Mouse (Mus musculus): ENCODE results near the gene Cacfd1. TPM values are rescaled to one million over a fixed set of nuclear protein-coding genes. Genes with fewer than 3 reads are reported as not detected.
A peak's percentile ranks its signal among the peaks of the same experiment; 100 is the strongest.

Gene Cacfd1
- total RNA-seq, 2 experiments from 2014 or later: 39.5 to 44.1 TPM

DNA sequence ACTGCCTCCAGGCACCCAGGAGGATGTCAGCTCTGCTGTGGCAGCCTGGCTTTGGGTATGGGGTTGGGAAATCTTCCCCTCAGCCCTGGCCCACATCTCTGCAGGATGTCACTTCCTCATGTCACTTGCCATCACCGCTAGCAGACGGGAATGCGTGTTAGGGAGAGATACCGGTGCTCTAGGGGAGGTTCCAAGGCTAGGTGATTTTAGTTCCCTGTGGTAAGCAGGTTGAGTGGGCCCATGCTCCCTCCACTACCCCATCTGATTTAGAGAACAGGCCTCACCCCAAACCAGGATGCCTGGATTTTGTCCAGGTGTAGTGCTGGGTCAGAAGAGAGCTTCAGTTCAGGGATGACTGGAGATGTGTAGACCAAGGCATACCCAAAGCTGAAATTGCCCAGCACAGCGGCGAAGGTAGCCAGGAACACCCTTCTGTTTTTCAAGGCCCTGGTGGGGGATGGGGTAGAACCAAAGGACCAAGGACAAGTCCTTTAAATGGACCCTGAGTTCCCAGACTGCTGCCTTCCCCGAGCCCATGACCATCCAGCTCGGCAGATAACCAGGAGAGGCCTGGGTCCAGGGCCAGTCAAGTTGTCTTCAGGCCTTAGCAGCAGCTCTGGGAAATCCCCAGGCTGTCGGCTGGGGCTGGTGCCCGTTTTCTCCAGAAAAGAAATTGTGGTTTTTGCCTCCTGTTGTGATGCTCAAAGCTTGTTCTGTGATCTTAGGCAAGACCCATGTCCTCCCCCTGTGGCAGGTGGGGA is 17.3 kb downstream of the Cacfd1 start:
- no peak for DNase-seq (ENCODE audit: extremely low spot score in 1 of 2, low spot score in 1 of 2)

DNA sequence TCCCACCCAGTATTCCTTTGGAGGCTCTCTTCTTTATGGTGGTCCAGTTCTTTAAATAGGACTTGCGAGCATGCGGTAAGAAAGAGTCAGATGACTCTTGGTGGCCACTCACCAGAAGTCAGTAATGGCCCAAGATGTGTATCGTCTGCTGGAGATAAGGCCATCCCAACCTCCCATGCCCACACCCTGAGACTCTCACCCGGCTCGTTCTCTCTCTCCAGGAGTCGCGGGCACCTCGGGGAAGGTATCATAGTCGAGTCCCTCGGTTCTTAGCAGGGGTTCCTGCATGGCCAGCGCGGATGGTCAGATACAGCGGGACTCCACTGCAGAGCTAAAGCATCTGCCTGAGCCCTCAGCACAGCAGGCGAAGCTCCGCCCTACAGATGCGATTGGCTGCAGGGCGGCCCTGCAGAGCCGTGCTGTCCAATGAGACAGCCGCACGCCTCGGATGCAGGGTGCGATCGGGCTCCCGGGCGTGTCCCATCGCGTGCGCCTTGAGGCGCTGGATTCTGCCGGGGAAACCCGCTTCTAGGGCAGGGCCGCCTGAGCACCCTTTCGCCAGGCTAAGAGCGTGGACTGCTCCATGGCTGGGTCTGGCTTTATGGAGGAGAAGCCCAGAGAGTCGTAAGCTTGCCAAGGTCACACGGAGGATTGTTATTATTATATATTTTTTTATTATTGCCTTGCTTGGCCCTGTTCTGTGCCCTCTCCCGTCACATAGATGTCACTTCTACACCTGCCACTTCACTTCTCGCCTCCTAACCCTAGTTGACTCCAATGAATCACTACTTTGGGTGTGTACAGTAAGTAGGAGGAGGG is 18.1 kb downstream of the Cacfd1 start, which contains the start of gene Slc2a6:
Gene Slc2a6 (minus strand): TSS at position 381 of the 819 bp plus-strand sequence.
- DNase-seq (ENCODE audit: extremely low spot score in 1 of 2, low spot score in 1 of 2): peak; percentile 75 to 81

DNA sequence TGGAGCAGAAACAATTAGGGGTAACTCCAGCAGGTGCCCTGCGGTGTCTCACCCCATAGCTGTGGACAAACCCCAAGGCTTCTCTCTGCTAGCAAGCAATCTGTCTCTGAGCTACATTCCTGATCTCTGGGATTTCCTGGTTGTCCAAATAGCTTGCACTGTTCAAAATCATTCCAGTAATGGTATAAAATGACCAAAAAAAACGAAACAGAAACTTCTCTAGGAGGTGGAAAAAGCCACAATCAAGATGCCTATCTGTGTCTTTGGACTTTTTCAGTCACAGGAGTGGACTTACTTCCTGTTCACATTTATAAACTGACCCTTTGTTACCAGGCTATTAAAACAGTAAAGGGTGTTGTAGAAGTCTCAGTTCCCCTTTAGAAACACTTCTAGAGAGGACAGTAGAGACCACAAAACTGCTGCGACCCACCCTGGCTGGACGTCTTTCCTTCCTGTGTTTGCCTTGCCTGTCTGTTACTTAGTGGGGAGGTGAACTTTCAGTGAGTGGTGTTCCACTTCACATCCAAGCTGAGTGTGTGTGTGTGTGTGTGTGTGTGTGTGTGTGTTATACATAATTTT is 18.8 kb downstream of the Cacfd1 start:
- no peak for DNase-seq (ENCODE audit: extremely low spot score in 1 of 2, low spot score in 1 of 2)

DNA sequence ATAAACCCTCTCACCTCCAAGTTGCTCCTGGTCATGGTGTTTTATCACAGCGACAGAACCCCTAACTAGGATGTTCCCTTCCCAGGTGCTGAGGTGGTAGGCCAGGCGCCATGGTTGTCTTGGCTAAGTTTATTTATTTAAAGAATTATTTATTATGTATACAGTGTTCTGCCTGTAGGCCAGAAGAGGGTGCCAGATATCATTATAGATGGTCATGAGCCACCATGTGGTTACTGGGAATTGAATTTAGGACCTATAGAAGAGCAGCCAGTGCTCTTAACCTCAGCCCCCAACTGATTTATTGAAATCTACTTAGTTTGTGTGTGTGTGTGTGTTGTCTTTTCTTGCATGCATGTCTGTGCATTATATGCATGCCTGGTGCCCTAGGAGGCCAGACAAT is 22.6 kb downstream of the Cacfd1 start:
- DNase-seq (ENCODE audit: extremely low spot score in 1 of 2, low spot score in 1 of 2): no peak

DNA sequence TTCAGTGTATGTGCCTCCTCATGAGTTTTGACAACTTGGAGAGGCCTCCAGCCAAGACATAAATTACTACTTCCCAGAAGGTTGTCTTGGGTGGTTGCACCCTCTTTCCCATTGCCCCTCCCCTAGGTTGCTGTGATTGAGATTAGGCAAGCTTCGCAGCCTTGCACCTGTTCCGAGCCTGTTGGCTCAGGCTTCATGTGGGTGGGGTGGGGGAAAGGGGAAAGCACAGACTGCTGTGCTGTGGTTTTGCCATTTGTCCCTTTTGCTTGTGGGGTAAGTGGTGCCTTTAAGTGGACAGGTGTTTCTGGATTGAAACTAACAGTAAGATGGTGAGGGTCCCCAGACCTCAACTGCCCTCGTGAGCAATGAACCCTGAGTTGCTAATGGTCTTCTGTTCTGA is 26.3 kb downstream of the Cacfd1 start:
- DNase-seq (ENCODE audit: extremely low spot score in 1 of 2, low spot score in 1 of 2): no peak

DNA sequence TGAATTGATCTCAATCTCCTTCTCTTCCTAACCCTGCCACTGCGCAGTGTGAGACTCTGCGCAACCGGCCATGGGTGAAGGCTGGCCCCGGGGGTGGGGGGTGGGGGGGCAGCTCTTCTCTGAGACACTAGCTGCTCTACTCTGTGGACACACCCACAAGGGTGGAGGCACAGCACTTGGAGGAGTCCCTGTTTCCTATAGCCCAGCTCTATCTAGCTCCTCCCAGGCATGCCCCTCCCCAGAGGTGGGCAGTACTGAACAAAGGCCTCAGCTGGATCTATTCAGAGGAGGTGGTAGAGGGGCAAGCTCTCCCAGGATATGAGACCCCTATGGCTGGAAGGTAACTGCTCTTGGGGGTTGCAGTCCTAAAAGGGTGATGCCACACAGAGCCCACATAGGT is 27.3 kb downstream of the Cacfd1 start:
- no peak for DNase-seq (ENCODE audit: extremely low spot score in 1 of 2, low spot score in 1 of 2)

DNA sequence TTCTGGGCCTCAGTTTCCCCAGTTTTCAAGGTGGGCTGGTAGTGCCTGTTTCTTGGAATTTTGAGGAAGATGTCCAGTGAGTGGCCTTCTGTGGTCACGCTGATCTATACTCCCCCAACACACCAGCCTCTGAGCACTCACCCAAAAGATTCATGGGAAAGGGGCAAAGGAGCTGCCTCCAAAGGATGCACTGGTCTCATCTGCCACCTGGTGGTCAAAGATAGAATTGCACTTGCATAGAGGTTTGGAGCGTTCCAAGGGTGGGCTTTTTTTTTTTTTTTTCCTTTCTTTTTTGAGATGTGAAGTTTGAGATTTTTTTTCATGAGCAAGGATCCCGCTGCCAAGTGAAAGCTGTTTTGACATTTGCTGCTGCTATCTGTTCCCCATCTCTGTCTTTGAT is 28.9 kb downstream of the Cacfd1 start:
- DNase-seq (ENCODE audit: extremely low spot score in 1 of 2, low spot score in 1 of 2): peak; percentile 62 to 88

DNA sequence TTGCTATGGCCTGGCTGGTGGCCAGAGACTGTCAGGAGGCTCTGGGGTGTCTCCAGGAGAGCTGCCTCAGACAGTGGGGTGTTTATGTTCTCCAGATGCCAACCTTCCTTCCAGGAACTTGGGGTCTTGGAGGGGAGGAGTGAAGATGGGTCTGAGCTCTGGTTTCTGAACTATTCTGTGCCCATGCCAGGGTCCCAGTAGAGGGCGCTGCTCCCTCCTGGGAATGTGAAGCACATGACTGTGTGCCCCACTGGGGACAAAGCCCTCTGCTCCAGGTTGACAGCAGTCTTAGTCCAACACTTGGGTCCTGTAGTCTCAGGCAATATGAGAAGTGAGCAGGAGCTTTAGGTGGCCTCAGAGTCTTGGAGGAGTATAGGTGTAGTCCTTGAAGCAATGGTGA is 29.6 kb downstream of the Cacfd1 start:
- DNase-seq (ENCODE audit: extremely low spot score in 1 of 2, low spot score in 1 of 2): peak in 1 of 2 experiments; percentile 49

DNA sequence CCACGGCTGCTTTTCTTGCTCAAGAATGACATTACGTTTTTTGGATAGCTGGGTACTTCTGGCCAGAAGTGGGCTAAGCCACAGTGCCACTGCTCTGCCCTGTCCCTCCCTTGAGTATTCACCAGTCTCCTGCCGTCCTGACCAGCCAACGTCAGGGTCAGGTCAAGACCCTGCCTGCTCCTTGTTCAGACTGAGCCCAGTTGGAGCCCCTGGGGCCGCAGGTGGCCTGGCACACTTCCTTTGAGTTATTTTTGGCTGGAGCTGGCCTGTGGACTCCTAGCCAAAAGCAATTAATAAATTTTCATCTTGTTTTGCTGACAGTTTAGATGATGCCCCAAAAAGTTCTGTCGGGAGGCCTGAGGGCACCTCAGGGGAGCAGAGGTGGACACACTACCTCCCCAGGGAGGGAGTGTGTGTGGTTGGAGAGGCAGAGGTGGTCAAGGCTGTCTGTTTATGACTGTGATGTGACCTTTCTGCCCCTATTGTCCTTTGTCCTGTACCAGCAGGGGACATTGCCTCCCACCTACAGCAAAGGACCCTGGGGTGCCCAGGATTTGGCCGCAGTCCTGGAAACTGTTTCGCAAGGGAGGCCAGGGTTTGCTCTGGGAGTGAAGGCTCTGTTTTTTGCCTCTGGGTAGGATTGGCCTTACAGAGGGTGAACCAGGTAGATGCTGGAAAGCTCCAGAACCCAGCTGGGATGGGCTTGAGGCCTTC is 32.6 kb downstream of the Cacfd1 start:
- DNase-seq (ENCODE audit: extremely low spot score in 1 of 2, low spot score in 1 of 2): no peak

DNA sequence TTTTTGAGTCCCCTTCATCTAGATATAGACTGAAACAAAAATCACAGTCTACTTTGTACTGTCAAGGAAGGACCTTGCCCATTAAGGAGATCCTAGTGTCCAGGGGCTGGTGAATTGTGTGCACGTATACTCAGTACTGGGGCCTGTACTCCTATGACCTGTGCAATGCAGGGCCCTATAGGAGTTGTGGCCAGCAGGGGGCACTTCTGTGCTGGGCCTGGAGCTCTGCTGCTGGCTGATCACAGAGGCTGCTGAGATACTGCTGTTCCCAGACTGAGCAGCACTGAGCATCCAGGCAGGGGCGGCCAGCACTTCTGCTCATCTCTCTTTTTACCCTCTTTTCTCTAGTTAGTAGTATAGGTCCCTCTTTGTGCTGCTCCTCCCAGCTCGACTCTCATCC is 33.7 kb downstream of the Cacfd1 start:
- DNase-seq (ENCODE audit: extremely low spot score in 1 of 2, low spot score in 1 of 2): peak; percentile 74 to 95

DNA sequence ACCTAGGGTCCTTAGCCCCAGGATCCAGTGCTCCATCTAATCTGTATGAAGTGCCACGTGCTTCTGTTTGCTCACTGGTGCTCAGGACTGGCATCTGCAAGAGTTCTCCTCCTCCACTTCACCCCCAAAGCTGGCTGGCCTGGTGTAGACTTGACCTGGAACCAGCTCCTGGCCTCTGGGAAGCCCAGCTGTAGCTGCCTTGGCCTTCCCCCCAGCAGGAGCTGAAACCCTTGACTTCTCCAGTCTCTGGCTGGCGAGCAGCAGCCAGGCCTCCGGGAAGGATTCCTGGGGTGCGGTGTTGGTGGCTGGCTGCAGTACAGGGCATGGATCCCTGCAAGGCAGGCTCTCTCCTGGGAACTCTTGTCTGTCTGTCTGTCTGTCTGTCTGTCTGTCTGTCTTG is 34.4 kb downstream of the Cacfd1 start:
- no peak for DNase-seq (ENCODE audit: extremely low spot score in 1 of 2, low spot score in 1 of 2)

DNA sequence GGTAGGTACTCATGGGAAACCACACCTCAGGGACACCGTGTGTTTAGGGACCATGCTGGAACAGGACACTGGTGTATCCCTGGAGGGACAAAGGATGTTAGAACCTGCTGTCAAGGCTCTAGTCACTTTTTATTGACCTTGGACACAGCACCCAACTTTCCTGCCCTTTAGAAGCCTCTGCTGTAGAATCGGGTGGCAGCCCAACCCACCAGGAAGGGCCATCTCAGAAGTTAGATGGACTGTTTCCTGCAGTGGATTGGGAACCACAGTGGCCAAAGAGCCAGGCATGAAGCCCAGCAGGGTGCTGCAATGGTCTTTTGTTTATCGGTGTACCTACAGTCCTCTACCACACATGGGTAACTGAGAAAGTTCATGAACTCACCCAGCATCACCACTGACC is 34.9 kb downstream of the Cacfd1 start:
- no peak for DNase-seq (ENCODE audit: extremely low spot score in 1 of 2, low spot score in 1 of 2)

DNA sequence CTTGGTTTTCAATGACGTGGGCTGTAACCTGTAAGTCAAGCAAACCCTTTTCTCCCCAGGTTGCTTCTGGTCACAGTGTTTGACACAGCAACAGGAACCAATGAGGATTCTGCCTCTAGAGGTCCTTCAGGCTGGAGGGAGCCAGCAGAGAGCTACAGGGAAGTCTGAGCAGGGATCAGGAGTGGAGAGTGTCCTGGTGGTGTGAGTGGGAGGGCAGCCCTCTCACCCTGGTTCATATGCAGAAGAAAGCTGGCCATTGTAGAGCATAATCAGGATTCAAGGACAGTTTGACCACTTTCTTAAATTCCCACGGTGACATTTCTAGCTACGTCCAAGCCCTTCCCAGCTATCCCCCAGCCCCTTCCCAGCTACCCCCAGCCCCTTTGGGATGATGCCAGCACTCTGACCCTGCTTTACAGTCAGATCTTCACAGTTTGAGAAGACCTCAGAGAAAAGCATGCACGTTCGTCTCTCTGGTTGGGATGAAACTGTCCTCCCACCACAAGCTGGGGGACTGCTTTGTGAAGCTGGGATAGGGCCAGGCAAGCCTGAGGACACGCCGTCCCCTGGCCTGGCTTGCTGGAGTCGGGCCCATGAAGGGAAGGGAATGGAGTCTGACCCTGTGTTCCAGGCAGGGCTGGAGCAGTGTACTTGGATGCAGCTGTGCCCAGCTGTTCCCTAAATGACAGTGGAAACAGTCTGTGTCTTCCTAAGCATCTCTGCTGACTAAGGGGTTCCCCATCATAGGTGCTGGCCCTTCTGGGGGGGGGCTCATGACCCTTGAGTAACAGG is 36.4 kb downstream of the Cacfd1 start:
- no peak for DNase-seq (ENCODE audit: extremely low spot score in 1 of 2, low spot score in 1 of 2)

DNA sequence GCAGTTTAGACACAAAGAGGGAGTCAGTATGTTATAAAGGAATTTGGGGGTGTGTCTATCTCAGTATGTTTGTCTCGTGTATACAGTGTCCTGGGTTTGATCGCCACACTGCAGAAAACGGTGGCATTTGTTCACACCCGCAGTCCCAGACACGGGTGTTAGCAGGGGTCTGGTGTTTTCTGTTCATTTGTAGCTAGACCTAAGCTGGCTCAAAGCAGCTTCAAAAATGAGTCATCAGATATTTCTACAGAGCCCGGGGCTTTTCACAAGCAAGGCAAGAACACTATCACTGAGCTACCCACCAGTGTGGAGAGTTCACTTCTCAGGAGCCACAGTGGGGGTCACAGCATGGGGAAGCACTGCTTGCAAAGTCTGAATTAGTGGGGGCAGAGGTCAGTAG is 39.7 kb downstream of the Cacfd1 start:
- DNase-seq (ENCODE audit: extremely low spot score in 1 of 2, low spot score in 1 of 2): no peak

DNA sequence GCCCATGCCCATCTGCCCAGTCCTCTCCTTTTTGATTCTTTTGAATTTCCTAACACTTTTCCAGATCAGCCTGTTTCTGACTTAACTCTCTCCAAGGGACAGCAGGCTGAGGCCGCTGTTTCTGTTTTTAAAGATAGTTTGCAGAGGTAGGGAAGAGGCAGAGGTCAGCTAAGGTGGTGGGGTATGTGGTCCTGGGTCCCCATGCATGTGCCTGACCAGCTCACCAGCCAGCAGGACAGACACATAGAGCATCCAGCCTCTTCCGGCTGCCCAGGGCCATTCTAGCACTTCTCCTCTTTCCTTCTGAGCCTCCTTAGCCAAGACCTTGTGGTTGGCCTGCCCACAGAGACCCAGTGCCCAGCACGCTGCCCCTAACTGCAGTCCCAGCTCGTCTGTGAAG is 48.5 kb downstream of the Cacfd1 start:
- DNase-seq (ENCODE audit: extremely low spot score in 1 of 2, low spot score in 1 of 2): no peak

DNA sequence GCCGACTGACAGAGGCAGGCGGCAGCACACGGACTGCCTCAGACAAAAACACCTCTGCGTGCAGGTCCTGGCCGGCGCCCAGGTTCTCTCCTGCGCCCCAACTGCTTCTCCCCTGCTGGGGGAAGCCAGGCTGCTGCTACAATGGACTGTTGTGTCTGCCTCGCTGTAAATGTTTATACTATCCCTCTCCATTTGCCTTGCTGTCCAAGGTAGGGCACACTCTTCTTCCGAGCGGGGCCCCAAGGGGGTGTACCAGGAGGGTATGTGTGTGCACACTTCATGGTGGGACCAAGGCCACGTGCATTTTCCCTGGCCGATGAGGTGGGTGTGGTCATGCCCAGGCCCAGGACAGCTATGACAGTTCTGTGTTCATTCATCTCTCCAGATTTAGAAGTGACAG is 49.0 kb downstream of the Cacfd1 start:
- no peak for DNase-seq (ENCODE audit: extremely low spot score in 1 of 2, low spot score in 1 of 2)

DNA sequence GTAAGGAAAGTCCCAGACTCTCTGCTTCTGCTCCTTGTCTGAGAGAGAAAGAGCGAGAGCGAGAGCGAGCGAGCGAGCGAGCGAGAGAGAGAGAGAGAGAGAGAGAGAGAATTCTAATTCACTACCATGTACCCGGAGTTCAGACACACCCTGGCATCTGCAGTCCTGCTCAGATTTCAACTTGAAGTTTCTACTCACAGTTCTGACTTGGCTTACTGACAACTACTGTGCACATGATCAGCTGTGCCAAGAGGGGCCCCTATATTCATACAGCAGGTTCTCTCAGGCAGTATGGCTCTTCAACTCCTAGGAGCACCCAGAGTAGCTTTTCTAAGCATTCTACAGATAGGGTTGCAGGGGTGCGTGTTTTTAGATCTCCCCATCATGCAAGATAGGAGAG is 49.5 kb downstream of the Cacfd1 start:
- DNase-seq (ENCODE audit: extremely low spot score in 1 of 2, low spot score in 1 of 2): no peak

DNA sequence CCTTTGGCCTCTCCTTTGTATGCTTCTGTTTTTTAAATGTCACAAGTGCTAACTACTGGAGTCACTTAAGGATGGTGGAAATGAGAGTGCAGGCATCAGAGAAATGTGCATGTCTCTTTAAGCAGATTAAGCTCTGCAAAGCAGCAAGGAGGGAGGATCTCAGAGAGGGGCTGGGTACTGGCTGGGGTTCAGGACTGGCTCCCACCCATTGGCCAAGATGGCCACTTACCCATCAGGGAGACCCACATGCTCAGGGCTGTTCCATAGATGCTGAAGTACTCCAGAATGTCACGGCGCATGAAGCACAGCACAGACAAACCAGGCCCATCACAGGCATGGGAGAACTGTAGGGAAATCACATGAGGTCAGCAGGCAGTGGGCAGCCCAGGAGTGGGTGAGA is 57.4 kb downstream of the Cacfd1 start:
- DNase-seq (ENCODE audit: extremely low spot score in 1 of 2, low spot score in 1 of 2): no peak

DNA sequence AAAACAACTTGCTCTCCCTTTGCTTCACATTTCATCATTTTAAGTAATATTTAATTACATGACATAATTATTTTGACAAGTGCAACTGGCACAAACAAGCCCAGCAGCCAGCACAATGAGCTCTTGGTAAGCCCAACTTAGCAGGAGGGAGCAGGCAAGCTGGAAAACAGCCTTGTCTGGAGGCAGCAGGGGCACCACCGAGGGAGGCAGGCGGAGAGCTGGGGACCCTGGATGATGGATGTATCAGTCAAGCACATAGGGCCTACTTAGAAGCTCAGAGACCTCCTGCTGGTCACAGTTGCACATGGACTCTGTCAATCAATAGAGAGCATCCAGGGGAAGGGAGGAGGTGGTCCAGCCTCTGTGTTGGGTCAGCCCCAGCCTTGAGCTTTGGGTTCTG is 58.3 kb downstream of the Cacfd1 start:
- DNase-seq (ENCODE audit: extremely low spot score in 1 of 2, low spot score in 1 of 2): no peak

DNA sequence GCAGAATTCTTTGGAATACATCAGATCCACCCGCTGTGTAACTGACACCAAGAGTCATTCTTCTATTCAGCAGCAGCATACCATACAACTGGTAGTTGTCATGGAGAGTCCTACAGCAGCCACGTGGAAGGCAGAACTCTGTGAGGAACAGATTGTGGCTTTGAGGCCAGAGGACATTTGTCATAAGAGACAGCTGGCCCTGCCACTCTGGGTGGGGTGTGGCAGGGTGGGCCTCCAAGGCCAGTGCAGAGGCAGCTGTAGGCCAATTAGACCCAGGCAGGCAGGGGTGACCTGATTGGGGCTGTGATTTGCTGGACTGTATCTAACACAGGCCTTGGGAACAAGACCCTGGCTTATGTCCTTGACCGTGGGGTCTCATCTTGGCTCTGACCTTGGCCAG is 59.9 kb downstream of the Cacfd1 start:
- DNase-seq (ENCODE audit: extremely low spot score in 1 of 2, low spot score in 1 of 2): no peak

All from layer of hippocampus, postnatal 25 days (tissue).